Mouse (Mus musculus) CH12.LX (cell line): ENCODE measurements around the gene Ptprq. TPM values are rescaled to one million over a fixed set of nuclear protein-coding genes. Genes with fewer than 3 reads are reported as not detected.

Experiments used
- DNase-seq: peaks from one replicate; pipeline ENCODE4 v3.0.0-alpha.2; 2013; ENCODE audit errors: extremely low read depth
- H3K27ac ChIP-seq: 2 replicates; pipeline ENCODE4 v1.5.1; 2012; ENCODE audit warnings: low read depth, mild to moderate bottlenecking, control low read depth, moderate library complexity; ENCODE audit not compliant: insufficient read depth
- H3K27me3 ChIP-seq: replicated peaks from 2 replicates; pipeline ENCODE3; 2012; ENCODE audit warnings: inconsistent platforms
- H3K36me3 ChIP-seq, 2 experiments: replicated peaks in 1 of 2; 2 replicates each; pipeline versions ENCODE3 to v1.6.1; 2012; ENCODE audit warnings: inconsistent platforms in 1 of 2, low read length in 1 of 2, mild to moderate bottlenecking in 1 of 2, mixed read lengths in 1 of 2, moderate library complexity in 1 of 2; ENCODE audit not compliant: control insufficient read depth in 1 of 2, insufficient read depth in 1 of 2
- H3K4me1 ChIP-seq, 2 experiments: 2 replicates each; pipeline ENCODE4 v1.6.1; 2012; ENCODE audit warnings: inconsistent platforms in 1 of 2, moderate library complexity in 1 of 2; ENCODE audit not compliant: insufficient read depth in 2 of 2, control insufficient read depth in 1 of 2
- H3K4me2 ChIP-seq: 2 replicates; pipeline ENCODE4 v1.6.1; 2012; ENCODE audit warnings: low read depth, mild to moderate bottlenecking, control low read depth; ENCODE audit not compliant: poor library complexity, insufficient read depth, severe bottlenecking
- H3K4me3 ChIP-seq, 3 experiments: fragments of 150-350 bp in 1 of 3; sonication (generic) in 1 of 3; replicated peaks in 1 of 3; 2 replicates each; pipeline versions ENCODE3 to v1.5.1; 2011 to 2012; ENCODE audit warnings: low read depth in 2 of 3, low read length in 2 of 3, mild to moderate bottlenecking in 2 of 3, moderate library complexity in 2 of 3, control low read depth in 1 of 3, improper control_type of control experiment in 1 of 3, inconsistent platforms in 1 of 3, mixed read lengths in 1 of 3; ENCODE audit not compliant: poor library complexity in 1 of 3
- H3K79me2 ChIP-seq: replicated peaks from 2 replicates; pipeline ENCODE4 v1.6.1; 2012; ENCODE audit warnings: mild to moderate bottlenecking, moderate library complexity; ENCODE audit not compliant: control insufficient read depth, poor library complexity, insufficient read depth, severe bottlenecking; ENCODE audit errors: extremely low read depth
- H3K9ac ChIP-seq: 2 replicates; pipeline ENCODE4 v1.6.1; 2012; ENCODE audit warnings: low read depth, mild to moderate bottlenecking, control low read depth, moderate library complexity; ENCODE audit not compliant: insufficient read depth
- H3K9me3 ChIP-seq: replicated peaks from 2 replicates; pipeline ENCODE3; 2012; ENCODE audit warnings: low read length, inconsistent platforms, mixed read lengths
- BHLHE40 ChIP-seq: IDR thresholded peaks from 2 replicates; pipeline ENCODE4 v1.6.1; 2011; ENCODE audit warnings: mild to moderate bottlenecking, low read depth, low read length, improper control_type of control experiment
- CHD1 ChIP-seq: IDR thresholded peaks from 2 replicates; pipeline ENCODE4 v1.6.1; 2012; ENCODE audit warnings: low read depth, low read length, improper control_type of control experiment, inconsistent platforms
- CTCF ChIP-seq, 2 experiments: IDR thresholded peaks in 1 of 2; conservative IDR thresholded peaks in 1 of 2; 2 replicates each; pipeline ENCODE4 v1.5.1; 2011 to 2012; ENCODE audit warnings: low read depth in 2 of 2, low read length in 2 of 2, improper control_type of control experiment in 1 of 2, inconsistent platforms in 1 of 2, mild to moderate bottlenecking in 1 of 2, moderate library complexity in 1 of 2
- E2F4 ChIP-seq: IDR thresholded peaks from 2 replicates; pipeline ENCODE4 v1.6.1; 2011; ENCODE audit warnings: low read depth, low read length, improper control_type of control experiment; ENCODE audit not compliant: insufficient replicate concordance
- ELF1 ChIP-seq: IDR thresholded peaks from 2 replicates; pipeline ENCODE4 v1.6.1; 2014; ENCODE audit warnings: low read depth, mild to moderate bottlenecking, inconsistent platforms, low read length, improper control_type of control experiment
- EP300 ChIP-seq: IDR thresholded peaks from 2 replicates; pipeline ENCODE4 v1.6.1; 2011; ENCODE audit warnings: low read length, improper control_type of control experiment
- ETS1 ChIP-seq: conservative IDR thresholded peaks from 2 replicates; pipeline ENCODE4 v1.6.1; 2012; ENCODE audit warnings: low read depth, mild to moderate bottlenecking, inconsistent platforms, low read length, improper control_type of control experiment, moderate library complexity
- JUN ChIP-seq: IDR thresholded peaks from 2 replicates; pipeline ENCODE4 v1.6.1; 2011; ENCODE audit warnings: low read depth, mild to moderate bottlenecking, low read length, improper control_type of control experiment, moderate library complexity; ENCODE audit not compliant: insufficient read depth
- JUND ChIP-seq: conservative IDR thresholded peaks from 2 replicates; pipeline ENCODE4 v1.6.1; 2011; ENCODE audit warnings: low read depth, low read length, improper control_type of control experiment
- NELFE ChIP-seq: IDR thresholded peaks from 2 replicates; pipeline ENCODE4 v1.6.1; 2011; ENCODE audit warnings: low read depth, low read length, improper control_type of control experiment
- NRF1 ChIP-seq: IDR thresholded peaks from 2 replicates; pipeline ENCODE4 v1.6.1; 2014; ENCODE audit warnings: low read depth, mild to moderate bottlenecking, inconsistent platforms, low read length, improper control_type of control experiment, moderate library complexity
- POLR2AphosphoS2 ChIP-seq: IDR thresholded peaks from 2 replicates; pipeline ENCODE4 v1.6.1; 2011; ENCODE audit warnings: low read depth, low read length, improper control_type of control experiment
- RAD21 ChIP-seq: IDR thresholded peaks from 2 replicates; pipeline ENCODE4 v1.6.1; 2011; ENCODE audit warnings: low read depth, mild to moderate bottlenecking, low read length, improper control_type of control experiment, moderate library complexity
- SMC3 ChIP-seq: IDR thresholded peaks from 2 replicates; pipeline ENCODE4 v1.6.1; 2011; ENCODE audit warnings: low read depth, low read length, improper control_type of control experiment
- TBP ChIP-seq: conservative IDR thresholded peaks from 2 replicates; pipeline ENCODE4 v1.6.1; 2011; ENCODE audit warnings: low read depth, low read length, improper control_type of control experiment
- USF2 ChIP-seq: conservative IDR thresholded peaks from 2 replicates; pipeline ENCODE4 v1.6.1; 2011; ENCODE audit warnings: low read depth, low read length, improper control_type of control experiment
- ZC3H11A ChIP-seq: IDR thresholded peaks from 2 replicates; pipeline ENCODE4 v1.6.1; 2012; ENCODE audit warnings: low read depth, mild to moderate bottlenecking, inconsistent platforms, low read length, improper control_type of control experiment
- ZKSCAN1 ChIP-seq: IDR thresholded peaks from 2 replicates; pipeline ENCODE4 v1.6.1; 2012; ENCODE audit warnings: low read depth, inconsistent platforms, low read length, improper control_type of control experiment, borderline replicate concordance
- ZNF384 ChIP-seq: IDR thresholded peaks from 2 replicates; pipeline ENCODE4 v1.6.1; 2012; ENCODE audit warnings: low read depth, low read length, improper control_type of control experiment, inconsistent platforms
- dilution Hi-C: fragments of 300-500 bp; cut with MboI; formaldehyde crosslinking; loops from 2 replicates; pipeline ENCODE4 v1.14.3; 2020; ENCODE audit warnings: low sequenced_read_pairs; ENCODE audit not compliant: extremely low pct_unique_long_range_greater_than_20kb, extremely low pct_ligation_motif_present
- in situ Hi-C: fragments of 300-500 bp; cut with MboI; formaldehyde crosslinking; loops from 3 replicates; pipeline ENCODE4 v1.14.3; 2019; ENCODE audit warnings: low sequenced_read_pairs, low pct_ligation_motif_present, low pct_unique_long_range_greater_than_20kb, mixed read lengths
- polyA plus RNA-seq: library from polyadenylated mRNA; unstranded; fragments of >175 nt; gene quantifications from 2 replicates; pipeline ENCODE4 v1.2.1, GENCODE M21; 2012; ENCODE audit warnings: low read depth; ENCODE audit not compliant: insufficient read length
- total RNA-seq, 2 experiments: library from RNA; depleted of rRNA; stranded (reverse); fragments of 300-350 nt in 1 of 2; fragments of >200 nt in 1 of 2; gene quantifications; 2 replicates each; pipeline ENCODE4 v1.2.3; 2012 to 2014

Gene Ptprq
- total and polyA plus RNA-seq, 3 experiments, result not detected

DNA sequence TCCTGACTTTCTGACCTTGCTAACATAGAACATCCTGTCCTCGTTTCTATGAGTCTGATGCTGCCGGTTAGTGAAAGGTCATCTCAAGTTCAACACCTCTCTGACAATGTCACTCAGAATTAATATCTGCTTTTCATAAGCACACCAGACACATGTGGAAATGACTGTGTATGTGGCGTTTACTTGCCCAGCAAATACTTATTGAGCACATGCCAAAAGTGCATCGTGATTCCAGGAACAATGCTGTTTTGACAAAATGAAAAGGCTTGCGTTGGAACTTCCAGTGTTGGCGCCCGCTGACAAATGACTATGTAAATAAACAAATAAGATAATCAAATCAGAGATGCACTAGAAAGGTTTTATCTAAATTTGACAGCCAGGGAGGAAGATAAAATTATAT lies 5.8 kb upstream of the Ptprq start:
- Histone ChIP-seq H3K9me3 (no peaks in the 10 kb centered on the region), H3K4me3 (no peak overlapping the region), H3K79me2 (no peaks in the 10 kb centered on the region), H3K4me1 (no peaks in the 10 kb centered on the region), H3K9ac (no peak overlapping the region)
- TF ChIP-seq CHD1 (no peak), EP300 (no peak), ELF1 (no peak), ETS1 (no peak), E2F4 (no peak), JUND (no peak)
- TF ChIP-seq, all 38 proteins: peak for 0
- Histone ChIP-seq H3K36me3 (no peaks in the 10 kb centered on the region), H3K4me2 (no peak overlapping the region), H3K27me3 (no peaks in the 10 kb centered on the region), H3K27ac (no peak overlapping the region)
- no peak for DNase-seq
- in situ Hi-C loops, result no loop called here
- dilution Hi-C loops, result no loop called here

DNA sequence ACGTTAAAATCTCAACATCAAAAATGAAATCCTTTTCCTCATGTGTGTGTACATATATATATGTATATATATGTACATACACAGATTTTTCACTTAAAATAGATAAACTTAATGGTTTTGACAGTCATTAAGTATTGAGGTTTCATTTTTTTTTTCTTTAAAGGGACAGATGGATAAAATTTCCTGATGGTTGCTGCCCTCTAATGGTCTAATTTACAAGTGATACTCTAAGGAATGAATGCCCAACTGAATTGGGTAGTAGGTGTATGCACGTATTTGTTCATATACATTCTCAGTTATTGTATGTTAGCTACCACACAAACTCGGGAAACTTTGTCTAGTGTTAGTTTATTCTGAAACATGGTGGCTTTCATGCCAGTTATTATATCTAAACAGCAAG lies 15.4 kb downstream of the Ptprq start:
- DNase-seq, result peak; percentile 14
- Histone ChIP-seq H3K9ac (no peak overlapping the region), H3K4me2 (no peak overlapping the region), H3K9me3 (no peaks in the 10 kb centered on the region), H3K4me3 (no peak overlapping the region), H3K27ac (no peak overlapping the region), H3K4me1 (no peaks in the 10 kb centered on the region), H3K79me2 (no peaks in the 10 kb centered on the region), H3K36me3 (no peaks in the 10 kb centered on the region), H3K27me3 (no peaks in the 10 kb centered on the region)
- in situ Hi-C loops, result no loop called here
- peak in 1 of 2 experiments; percentile 33; a peak in 2 of 4 replicates for TF ChIP-seq CTCF (conservative IDR thresholded peaks at IDR 0.05 in 1 of 2, IDR thresholded peaks at IDR 0.05 in 1 of 2; ENCODE audit: low read depth in 2 of 2, low read length in 2 of 2)
- peak; percentile 83 for TF ChIP-seq ZNF384
- peak; percentile 15; the same call in 1 of the 2 replicates for TF ChIP-seq SMC3
- TF ChIP-seq USF2, result no peak
- no peak for TF ChIP-seq ZC3H11A
- peak; percentile 42 for TF ChIP-seq RAD21
- dilution Hi-C loops, result no loop called here

DNA sequence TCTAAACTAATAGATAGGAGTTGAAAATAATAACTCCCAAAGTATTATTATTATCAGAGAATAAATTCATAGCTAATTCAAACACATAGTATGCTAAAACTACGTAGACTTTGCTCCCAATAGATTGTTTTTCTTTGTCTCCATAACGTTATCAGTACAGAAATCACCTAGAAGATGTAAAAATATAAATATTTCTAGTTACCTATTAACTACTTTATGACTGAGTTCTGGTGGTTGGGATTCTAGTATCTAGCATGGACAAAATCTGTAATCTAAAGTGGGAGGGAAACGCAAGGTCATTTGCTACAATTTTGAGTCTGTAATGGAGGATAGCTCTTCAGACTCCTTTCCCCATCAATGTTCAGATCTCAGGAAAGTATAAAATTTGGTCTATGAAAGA lies 18.9 kb downstream of the Ptprq start:
- DNase-seq, result no peak
- Histone ChIP-seq H3K27me3 (no peaks in the 10 kb centered on the region), H3K9ac (no peak overlapping the region), H3K4me1 (peaks cover 0 to 9% of the 10 kb centered on the region in 2 experiments; a peak in 2 of 4 replicates), H3K79me2 (no peaks in the 10 kb centered on the region), H3K4me2 (no peak overlapping the region), H3K9me3 (no peaks in the 10 kb centered on the region), H3K27ac (no peak overlapping the region), H3K36me3 (no peaks in the 10 kb centered on the region), H3K4me3 (no peak overlapping the region)
- no peak for TF ChIP-seq POLR2AphosphoS2
- TF ChIP-seq TBP, result no peak
- TF ChIP-seq ZNF384, result no peak
- TF ChIP-seq ZKSCAN1, result no peak
- no peak for TF ChIP-seq NRF1
- no peak for TF ChIP-seq JUN
- TF ChIP-seq BHLHE40, result no peak
- no peak for TF ChIP-seq CHD1
- no peak for TF ChIP-seq ELF1
- no peak for TF ChIP-seq NELFE
- dilution Hi-C loops, result no loop called here
- in situ Hi-C loops, result no loop called here
